Mouse (Mus musculus) brain, embryonic 14.5 days (tissue): Measurements from ENCODE around the gene Spef2.

Experiments used
- CTCF ChIP-seq: fragments of 200-500 bp; IDR thresholded peaks from 2 replicates; pipeline ENCODE4 v1.5.1; 2012; ENCODE audit warnings: inconsistent platforms, mild to moderate bottlenecking, moderate library complexity, borderline replicate concordance; ENCODE audit not compliant: insufficient read depth, insufficient read length; ENCODE audit errors: extremely low read depth
- POLR2A ChIP-seq: fragments of 200-500 bp; IDR thresholded peaks from 2 replicates; pipeline ENCODE4 v1.6.1; 2012; ENCODE audit warnings: mild to moderate bottlenecking, inconsistent platforms, borderline replicate concordance; ENCODE audit not compliant: poor library complexity, insufficient read depth, insufficient read length, severe bottlenecking; ENCODE audit errors: extremely low read depth

- no peak for TF ChIP-seq CTCF
- no peak for TF ChIP-seq POLR2A
Measured at GRCm38 (mm10) chr15:9596298-9597060, 152.2 kb downstream of the Spef2 start.
